Comparison of ENCODE assay signal across 23 mouse cellular contexts in genomic region chr5:42578208-42578844, GRCm38 (mm10).
DNase-seq lines count a peak whose midpoint lies in the region; ATAC-seq and TF ChIP-seq lines count a peak whose summit lies in the region.
"Had no signal": no experiment of that assay in that cellular context is flagged by ENCODE, and none has a peak within 500 bp of the region (broad histone marks: within the 10 kb centered on the region; RNA-seq: fewer than 3 reads in every experiment).

No protein-coding gene starts in this region.

- no peaks in the 10 kb centered on the region for H3K27me3 ChIP-seq in midbrain, embryonic 11.5 days (ENCODE audit: control insufficient read depth, insufficient read depth, low read length)
- H3K27me3 ChIP-seq in midbrain, embryonic 10.5 days (ENCODE audit: low read depth, poor library complexity, severe bottlenecking) = no peaks in the 10 kb centered on the region
- no peaks in the 10 kb centered on the region for H3K27me3 ChIP-seq in midbrain, postnatal 0 days (ENCODE audit: insufficient read depth, low read length)
- H3K27me3 ChIP-seq: kidney, embryonic 15.5 days; limb, embryonic 13.5 days; liver, embryonic 13.5 days; stomach, embryonic 15.5 days had no signal

- no peaks in the 10 kb centered on the region for H3K4me1 ChIP-seq in midbrain, embryonic 11.5 days (ENCODE audit: control insufficient read depth, insufficient read depth, low read length)
- no peaks in the 10 kb centered on the region for H3K4me1 ChIP-seq in midbrain, embryonic 10.5 days
- H3K4me1 ChIP-seq in midbrain, postnatal 0 days (ENCODE audit: insufficient read depth, low read length) = no peaks in the 10 kb centered on the region
- H3K4me1 ChIP-seq: forebrain, embryonic 10.5 days; kidney, embryonic 15.5 days; limb, embryonic 13.5 days; liver, embryonic 13.5 days; stomach, embryonic 15.5 days had no signal

- no peak for TF ChIP-seq CTCF in midbrain, postnatal 0 days (IDR thresholded peaks at IDR 0.05)

- ATAC-seq in midbrain, embryonic 11.5 days (ENCODE audit: low FRiP score) = peak; percentile 22; the same call in 1 of the 2 replicates
- 0 out of 2 replicates have a peak, but pooled peaks have one; percentile 31 for ATAC-seq in midbrain, postnatal 0 days (ENCODE audit: low FRiP score)
- ATAC-seq: activated CD4-positive, CD25-positive, alpha-beta regulatory T cell, adult 4 months; forebrain, embryonic 16.5 days had no signal

- DNase-seq in embryo, embryonic 11 days = peak; percentile 1
- no peak for DNase-seq in embryo, embryonic 10 days (ENCODE audit: low spot score)
- no peak for DNase-seq in midbrain, embryonic 11.5 days (ENCODE audit: low spot score, missing footprints)
- no peak for DNase-seq in midbrain, embryonic 10.5 days (ENCODE audit: low spot score)
- DNase-seq in midbrain, postnatal 0 days (ENCODE audit: low spot score) = no peak
- DNase-seq in gastrocnemius, postnatal 10 days = no peak
- no peak for DNase-seq in liver
- DNase-seq: adrenal gland, adult 8-10 months; cerebellum, adult 18-20 months; cerebellum, postnatal 14 days; gastrocnemius, postnatal 25 days; heart, adult 2 months; kidney, adult 11 months; kidney, postnatal 36 days; liver, embryonic 13.5 days; lung, adult 2 months; thymus, postnatal 36 days had no signal

- no peak overlapping the region for H3K9ac ChIP-seq in midbrain, embryonic 11.5 days (ENCODE audit: low read length)
- no peak overlapping the region for H3K9ac ChIP-seq in midbrain, postnatal 0 days (replicated peaks; ENCODE audit: low read length, poor library complexity, severe bottlenecking)
- H3K9ac ChIP-seq: kidney, embryonic 15.5 days; limb, embryonic 13.5 days; liver, embryonic 13.5 days; stomach, embryonic 15.5 days had no signal

- H3K9me3 ChIP-seq in midbrain, embryonic 11.5 days (ENCODE audit: control insufficient read depth, low read length) = no peaks in the 10 kb centered on the region
- H3K9me3 ChIP-seq in midbrain, embryonic 10.5 days (replicated peaks) = no peaks in the 10 kb centered on the region
- H3K9me3 ChIP-seq in midbrain, postnatal 0 days (ENCODE audit: low read length) = no peaks in the 10 kb centered on the region
- H3K9me3 ChIP-seq: forebrain, embryonic 10.5 days; kidney, embryonic 15.5 days; limb, embryonic 13.5 days; liver, embryonic 13.5 days; stomach, embryonic 15.5 days had no signal

- H3K36me3 ChIP-seq in midbrain, embryonic 11.5 days (ENCODE audit: control insufficient read depth, insufficient read depth, low read length) = no peaks in the 10 kb centered on the region
- no peaks in the 10 kb centered on the region for H3K36me3 ChIP-seq in midbrain, embryonic 10.5 days
- no peaks in the 10 kb centered on the region for H3K36me3 ChIP-seq in midbrain, postnatal 0 days (ENCODE audit: insufficient read depth, low read length)
- H3K36me3 ChIP-seq: forebrain, embryonic 10.5 days; kidney, embryonic 15.5 days; limb, embryonic 13.5 days; liver, embryonic 13.5 days; stomach, embryonic 15.5 days had no signal

- no peak overlapping the region for H3K4me2 ChIP-seq in midbrain, embryonic 11.5 days
- H3K4me2 ChIP-seq in midbrain, postnatal 0 days (ENCODE audit: low read depth, low read length, poor library complexity, severe bottlenecking) = no peak overlapping the region
- H3K4me2 ChIP-seq: kidney, embryonic 15.5 days; limb, embryonic 13.5 days; liver, embryonic 13.5 days; stomach, embryonic 15.5 days had no signal

- no peak overlapping the region for H3K4me3 ChIP-seq in midbrain, embryonic 11.5 days (ENCODE audit: low read depth, low read length)
- H3K4me3 ChIP-seq in midbrain, embryonic 10.5 days = no peak overlapping the region
- no peak overlapping the region for H3K4me3 ChIP-seq in midbrain, postnatal 0 days (ENCODE audit: low read depth, low read length)
- H3K4me3 ChIP-seq: forebrain, embryonic 10.5 days; heart, adult 2 months; kidney, embryonic 15.5 days; limb, embryonic 13.5 days; liver, embryonic 13.5 days; stomach, embryonic 15.5 days had no signal

- no peak overlapping the region for H3K27ac ChIP-seq in midbrain, embryonic 11.5 days (ENCODE audit: low read depth, low read length)
- H3K27ac ChIP-seq in midbrain, embryonic 10.5 days (replicated peaks) = no peak overlapping the region
- H3K27ac ChIP-seq in midbrain, postnatal 0 days (ENCODE audit: low read depth, low read length) = no peak overlapping the region
- H3K27ac ChIP-seq: forebrain, embryonic 10.5 days; heart, adult 2 months; kidney, embryonic 15.5 days; limb, embryonic 13.5 days; liver, embryonic 13.5 days; stomach, embryonic 15.5 days had no signal

- WGBS in midbrain, embryonic 11.5 days = 70% methylated on average over 5 of the region's 5 CpGs
- 89% methylated on average over 5 of the region's 5 CpGs for WGBS in midbrain, embryonic 10.5 days
- 47% methylated on average over 5 of the region's 5 CpGs for WGBS in midbrain, postnatal 0 days
